In genomic region chr10:9813926-9814325, GRCm38 (mm10) we compare ENCODE assay signal across 9 mouse cellular contexts.
DNase-seq lines count a peak whose midpoint lies in the region; ATAC-seq lines count a peak whose summit lies in the region.
"Had no signal": no experiment of that assay in that cellular context is flagged by ENCODE, and none has a peak within 500 bp of the region (broad histone marks: within the 10 kb centered on the region; RNA-seq: fewer than 3 reads in every experiment).

No protein-coding gene starts in this region.

- H3K36me3 ChIP-seq in hindbrain, embryonic 11.5 days (ENCODE audit: control insufficient read depth, insufficient read depth, low read length): no peaks in the 10 kb centered on the region
- H3K36me3 ChIP-seq in hindbrain, embryonic 10.5 days: no peaks in the 10 kb centered on the region; the same call in 1 of the 2 replicates

- H3K27ac ChIP-seq in hindbrain, embryonic 11.5 days (ENCODE audit: low read depth, low read length): no peak overlapping the region
- no peak overlapping the region for H3K27ac ChIP-seq in hindbrain, embryonic 10.5 days

- H3K4me1 ChIP-seq in hindbrain, embryonic 11.5 days (replicated peaks; ENCODE audit: control insufficient read depth, insufficient read depth, low read length): no peaks in the 10 kb centered on the region
- no peaks in the 10 kb centered on the region for H3K4me1 ChIP-seq in hindbrain, embryonic 10.5 days (replicated peaks)

- no peak overlapping the region for H3K4me2 ChIP-seq in hindbrain, embryonic 11.5 days (replicated peaks; ENCODE audit: low read depth, low read length)

- no peak overlapping the region for H3K9ac ChIP-seq in hindbrain, embryonic 11.5 days (ENCODE audit: low read depth, low read length)

- no peak overlapping the region for H3K4me3 ChIP-seq in hindbrain, embryonic 11.5 days (ENCODE audit: low read depth, low read length)
- no peak overlapping the region for H3K4me3 ChIP-seq in hindbrain, embryonic 10.5 days
- H3K4me3 ChIP-seq: erythroblast, embryonic 14.5 days had no signal

- no peaks in the 10 kb centered on the region for H3K27me3 ChIP-seq in hindbrain, embryonic 11.5 days (ENCODE audit: control insufficient read depth, insufficient read depth, low read length)
- no peaks in the 10 kb centered on the region for H3K27me3 ChIP-seq in hindbrain, embryonic 10.5 days (ENCODE audit: insufficient read depth, poor library complexity, severe bottlenecking)

- ATAC-seq in hindbrain, embryonic 11.5 days (ENCODE audit: low FRiP score): peak; percentile 60; the same call in 1 of the 2 replicates
- ATAC-seq in common myeloid progenitor, adult 5-6 weeks (replicated peaks; ENCODE audit: low read depth, poor library complexity, severe bottlenecking): peak; percentile 54; the same call in 1 of the 2 replicates
- ATAC-seq in megakaryocyte progenitor cell, adult 5-6 weeks (replicated peaks; ENCODE audit: poor library complexity): peak; percentile 74

- WGBS in hindbrain, embryonic 11.5 days: 81% methylated on average over 4 of the region's 4 CpGs
- WGBS in hindbrain, embryonic 10.5 days: 83% methylated on average over 4 of the region's 4 CpGs

- peak; percentile 28 for DNase-seq in hindbrain, embryonic 11.5 days (ENCODE audit: low spot score)
- no peak for DNase-seq in hindbrain, embryonic 10.5 days (ENCODE audit: low spot score)
- peak; percentile 36 for DNase-seq in Muller cell, postnatal 12 days (ENCODE audit: inconsistent ontology term)
- no peak for DNase-seq in adrenal gland, postnatal 25 days
- DNase-seq in kidney, adult 11 months: no peak
- DNase-seq in urinary bladder, adult 2 months (ENCODE audit: low spot score): no peak

- H3K9me3 ChIP-seq in hindbrain, embryonic 11.5 days (ENCODE audit: control insufficient read depth, low read length): no peaks in the 10 kb centered on the region
- H3K9me3 ChIP-seq in hindbrain, embryonic 10.5 days: no peaks in the 10 kb centered on the region

Comparison
In these comparisons a context has a peak if more than half of its experiments do, and no peak if none do; other contexts are left out.
1. DNase-seq: peak in hindbrain, embryonic 11.5 days (single experiment) and Muller cell, postnatal 12 days (single experiment); none in hindbrain, embryonic 10.5 days (single experiment), adrenal gland, postnatal 25 days (single experiment), kidney, adult 11 months (single experiment) and urinary bladder, adult 2 months (single experiment).
2. Peak in every context shown above with its lines, with median percentiles within 50 percentile points of each other: ATAC-seq.